Mouse (Mus musculus): ENCODE measurements around the gene Luzp2. TPM values are rescaled to one million over a fixed set of nuclear protein-coding genes. Genes with fewer than 3 reads are reported as not detected.

Gene Luzp2
- polyA plus RNA-seq (2017; shearing (Covaris generic)) = not detected

DNA sequence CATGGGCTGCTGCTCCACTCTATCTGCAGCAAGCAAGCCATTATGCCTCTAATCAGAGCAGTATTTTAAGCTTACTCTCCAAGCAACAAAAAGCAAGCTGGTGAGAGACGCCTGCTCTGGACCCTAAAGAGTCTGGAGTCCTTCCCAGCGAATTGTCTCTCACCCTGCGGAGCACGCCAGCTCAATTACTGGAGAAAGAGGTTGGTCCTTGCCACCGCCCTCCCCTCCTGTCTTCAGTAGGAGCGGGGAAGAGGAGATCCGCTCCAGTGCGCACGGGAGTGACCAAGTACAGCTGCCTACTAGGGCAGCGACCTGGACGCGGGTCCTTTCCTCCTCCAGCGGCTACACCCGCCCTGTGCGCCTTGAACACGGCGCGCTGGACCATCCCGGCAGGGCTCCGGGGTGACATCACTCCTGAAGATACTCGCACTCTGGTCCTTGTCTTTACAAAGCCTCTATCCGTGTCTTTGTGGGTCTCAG lies at the start of gene Luzp2:
Gene Luzp2, plus strand, starts transcription at position 127 of the 480 bp plus-strand sequence.
- no peak for ATAC-seq

DNA sequence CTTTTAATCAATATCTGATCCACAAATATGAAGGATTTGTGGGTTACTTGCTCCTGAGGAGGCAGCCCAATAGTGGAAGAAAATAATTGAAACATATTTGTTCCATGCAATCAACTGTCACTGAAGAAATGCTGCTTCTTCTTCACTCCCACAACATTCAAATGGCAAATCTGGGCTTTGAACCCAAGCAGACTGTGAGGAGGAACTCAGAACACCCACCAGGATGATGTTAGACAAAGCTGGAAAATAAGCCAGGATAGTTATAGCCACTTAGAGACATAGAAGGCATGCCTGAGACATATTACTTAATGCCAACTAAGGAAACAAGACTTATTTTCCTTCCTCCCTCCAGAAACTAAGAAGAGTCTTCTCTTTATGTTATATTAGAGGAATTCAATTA lies 47.8 kb upstream of the Luzp2 start:
- no peak for ATAC-seq

- ATAC-seq = no peak
Measured at GRCm38 (mm10) chr7:54818606-54819005, 16.7 kb upstream of the Luzp2 start.

GRCm38 (mm10) chr7:54828751-54829150 lies 6.5 kb upstream of the Luzp2 start:
- no peak for ATAC-seq

DNA sequence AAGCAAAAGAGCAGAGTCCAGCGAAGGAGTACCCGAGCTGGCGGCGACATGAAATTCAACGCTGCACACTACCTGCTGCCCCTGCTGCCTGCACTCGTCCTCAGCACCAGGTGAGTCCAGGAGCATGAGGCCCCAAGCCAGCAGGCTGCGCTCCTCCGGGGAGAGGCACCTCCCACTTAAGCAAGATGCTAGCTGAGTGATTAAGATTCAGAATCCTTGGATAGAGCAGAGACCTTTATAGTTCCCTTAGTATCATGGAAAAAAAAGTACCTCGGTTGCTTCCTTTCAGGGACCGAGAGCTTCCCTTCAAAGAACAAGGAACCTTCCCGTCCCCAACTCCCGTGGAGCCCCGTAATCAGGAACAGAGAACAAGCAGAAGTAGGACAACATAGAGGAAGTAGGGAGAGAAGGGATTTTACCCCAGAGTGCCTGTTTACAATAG lies 634 bp downstream of the Luzp2 start:
- ATAC-seq = no peak

DNA sequence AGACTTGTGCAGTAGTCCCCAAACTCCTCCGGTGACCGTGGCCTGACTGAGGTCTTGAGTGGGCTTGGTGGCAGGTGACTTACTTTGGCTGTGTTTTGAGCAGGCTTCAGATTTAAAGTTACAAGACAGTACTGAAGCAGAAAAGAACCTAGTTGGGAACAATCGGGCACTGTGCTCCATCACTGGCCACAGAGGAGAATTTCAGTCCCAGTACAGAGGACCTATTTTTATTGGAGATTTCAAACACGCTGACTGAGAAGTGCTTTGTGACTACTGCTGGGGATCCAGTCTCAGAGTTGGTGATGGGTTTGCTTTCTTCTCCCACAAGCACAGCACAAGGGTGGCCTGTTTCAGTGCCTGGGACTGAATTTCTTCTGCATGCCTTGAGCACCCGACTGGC lies 1.1 kb downstream of the Luzp2 start:
- ATAC-seq = no peak

DNA sequence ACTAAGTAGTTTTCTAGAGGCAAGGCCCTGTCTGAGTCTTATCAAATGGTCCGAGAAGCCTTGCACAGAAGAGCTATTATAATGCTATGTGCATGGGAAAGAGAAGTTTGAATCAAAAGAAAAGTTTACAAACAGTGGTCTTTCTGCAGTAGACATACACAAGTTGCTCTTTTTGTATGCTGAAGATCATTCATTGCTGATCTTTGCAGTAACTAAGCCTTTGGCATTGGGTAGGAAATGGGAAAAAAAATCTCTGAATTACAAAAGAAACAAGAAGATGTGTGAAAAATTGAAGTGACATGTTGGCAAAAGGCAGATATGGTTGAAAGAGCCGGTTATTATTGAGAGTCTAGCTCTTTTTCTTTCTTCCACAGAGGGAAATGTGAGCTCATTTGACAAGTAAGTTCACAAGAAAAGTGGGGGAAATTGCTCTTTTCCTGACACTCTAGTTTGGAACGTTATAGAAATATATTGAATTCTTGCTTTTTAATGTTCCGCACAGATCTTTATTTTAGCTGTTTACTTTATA lies 7.6 kb downstream of the Luzp2 start:
- ATAC-seq = no peak

GRCm38 (mm10) chr7:54845875-54846691 lies 10.8 kb downstream of the Luzp2 start:
- no peak for ATAC-seq

GRCm38 (mm10) chr7:54846692-54847020 lies 11.4 kb downstream of the Luzp2 start:
- no peak for ATAC-seq

GRCm38 (mm10) chr7:54852860-54853259 lies 17.6 kb downstream of the Luzp2 start:
- no peak for ATAC-seq

DNA sequence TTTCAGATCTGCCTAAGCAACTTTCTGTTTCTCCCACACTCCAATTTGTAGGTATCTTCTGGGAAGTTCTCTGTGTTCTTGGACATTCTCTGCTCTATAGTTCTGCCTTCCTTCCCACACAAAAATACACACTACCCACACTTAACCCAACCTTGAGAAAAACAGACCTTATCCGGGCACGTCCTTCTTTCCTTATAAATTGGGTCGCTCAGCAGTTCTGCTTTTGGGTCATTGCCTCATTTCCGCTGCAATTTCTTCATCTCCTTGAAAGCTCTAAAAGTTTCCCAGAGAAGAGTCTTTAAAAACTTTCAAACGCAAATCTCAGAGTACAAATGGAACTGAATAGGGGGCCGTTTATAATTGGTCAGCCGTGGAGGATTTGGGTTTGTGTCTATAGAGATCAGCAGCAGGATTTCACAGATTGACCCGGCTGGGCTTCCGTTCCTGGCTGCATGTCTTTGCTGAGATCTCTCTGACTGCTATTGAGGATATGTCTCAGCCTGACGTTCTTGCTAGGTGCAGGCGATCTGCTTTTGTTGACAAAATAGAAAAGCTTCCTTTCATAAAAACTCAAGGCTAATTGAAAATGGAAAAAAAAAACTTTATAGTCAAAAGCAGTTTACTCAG lies 26.0 kb downstream of the Luzp2 start:
- no peak for ATAC-seq

- ATAC-seq = no peak
Measured at GRCm38 (mm10) chr7:54878928-54879644, 43.8 kb downstream of the Luzp2 start.

- ATAC-seq = no peak
Measured at GRCm38 (mm10) chr7:54893709-54894627, 58.7 kb downstream of the Luzp2 start.

DNA sequence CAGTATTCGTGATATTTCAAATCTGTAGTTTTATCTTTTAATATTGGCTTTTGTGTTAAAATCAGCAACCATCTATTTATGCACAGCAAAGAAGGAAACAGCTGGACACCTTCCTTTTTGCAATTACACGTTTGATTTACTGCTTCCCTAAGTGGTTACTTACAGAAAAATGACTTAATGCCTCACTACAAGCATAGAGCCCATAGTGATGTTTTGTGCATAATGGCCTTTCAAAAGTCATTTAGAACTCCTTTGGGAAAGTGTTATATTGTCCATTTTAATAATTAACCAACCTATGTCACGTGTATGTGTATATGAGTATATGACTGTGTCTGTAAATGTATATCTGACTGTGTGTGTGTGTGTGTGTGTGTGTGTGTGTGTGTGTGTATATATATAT lies 63.3 kb downstream of the Luzp2 start:
- ATAC-seq = no peak

- ATAC-seq = no peak
Measured at GRCm38 (mm10) chr7:54909958-54910357, 74.7 kb downstream of the Luzp2 start.

DNA sequence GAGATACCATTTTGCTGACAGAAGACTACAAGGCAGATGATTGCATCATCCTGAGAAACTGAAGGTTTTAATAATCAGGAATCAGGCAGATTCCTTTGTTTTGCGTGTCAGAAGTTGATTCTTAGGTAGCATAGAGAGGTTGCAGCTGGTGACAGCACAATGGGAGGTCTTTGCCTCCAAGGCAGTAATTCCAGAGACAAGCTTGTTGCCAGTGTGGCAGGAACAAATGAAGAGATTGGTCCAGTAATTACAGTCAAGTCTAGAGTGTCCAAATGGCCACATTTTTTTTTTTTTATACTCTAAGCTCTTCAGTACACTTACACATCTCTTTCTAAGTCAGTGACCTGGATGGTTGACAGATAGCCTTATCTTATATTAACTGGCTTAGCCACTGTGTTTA lies 78.7 kb downstream of the Luzp2 start:
- ATAC-seq = no peak

DNA sequence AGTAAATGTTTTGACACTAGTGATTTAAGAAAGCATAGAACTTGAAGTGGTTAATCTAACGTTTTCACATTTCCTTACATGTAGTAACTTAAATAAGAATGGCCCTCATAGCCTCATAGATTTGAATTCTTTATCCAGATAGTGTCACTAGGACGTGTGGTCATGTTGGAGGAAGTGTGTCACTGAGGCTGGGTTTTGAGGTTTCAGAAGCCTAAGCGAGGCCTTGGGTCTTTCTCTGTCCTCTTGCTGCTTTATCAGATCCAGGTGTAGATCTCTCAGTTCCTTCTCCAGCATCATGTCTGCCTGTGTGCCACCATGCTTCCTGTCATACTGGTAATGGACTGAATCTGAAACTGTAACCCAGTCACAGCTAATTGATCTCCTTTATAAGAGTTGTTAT lies 86.7 kb downstream of the Luzp2 start:
- no peak for ATAC-seq

DNA sequence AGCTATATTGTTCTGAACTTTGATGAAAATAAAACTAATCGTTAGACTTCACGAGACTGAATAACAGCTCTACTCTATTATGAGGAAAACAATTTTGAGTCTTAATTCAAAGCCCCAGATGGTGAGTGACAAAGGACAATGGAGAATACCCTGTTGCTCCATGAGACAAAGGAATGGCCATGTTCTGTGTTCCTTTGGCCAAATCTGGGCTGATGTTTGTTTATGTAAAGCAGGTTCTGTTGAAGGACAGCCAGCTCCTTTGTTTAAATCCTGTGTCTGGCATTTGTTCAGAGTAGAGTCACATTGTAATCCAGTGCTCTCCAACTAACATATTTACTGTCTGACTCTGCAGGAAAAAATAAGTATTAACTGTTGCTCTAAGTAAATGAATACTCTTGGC lies 121.5 kb downstream of the Luzp2 start:
- ATAC-seq = no peak

DNA sequence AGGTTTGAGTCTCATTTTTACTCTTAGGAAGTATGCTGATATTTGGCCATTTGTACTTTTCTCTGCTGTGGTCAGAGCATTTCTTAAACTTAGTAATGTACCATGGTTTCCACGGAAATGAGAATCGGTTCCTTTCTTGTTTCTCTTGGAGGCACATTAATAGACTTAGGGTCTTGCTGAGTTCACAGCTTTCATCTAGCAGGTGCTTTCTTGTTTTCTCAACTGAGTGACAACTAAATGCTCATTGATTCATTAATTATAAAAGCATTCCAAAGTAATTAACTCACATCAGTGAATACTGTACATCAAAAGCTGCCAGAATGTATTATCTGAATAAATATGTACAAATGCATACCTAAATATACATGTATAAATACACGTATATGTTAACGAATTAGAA lies 127.4 kb downstream of the Luzp2 start:
- ATAC-seq = no peak

- ATAC-seq = no peak
Measured at GRCm38 (mm10) chr7:54977372-54977771, 142.1 kb downstream of the Luzp2 start.

DNA sequence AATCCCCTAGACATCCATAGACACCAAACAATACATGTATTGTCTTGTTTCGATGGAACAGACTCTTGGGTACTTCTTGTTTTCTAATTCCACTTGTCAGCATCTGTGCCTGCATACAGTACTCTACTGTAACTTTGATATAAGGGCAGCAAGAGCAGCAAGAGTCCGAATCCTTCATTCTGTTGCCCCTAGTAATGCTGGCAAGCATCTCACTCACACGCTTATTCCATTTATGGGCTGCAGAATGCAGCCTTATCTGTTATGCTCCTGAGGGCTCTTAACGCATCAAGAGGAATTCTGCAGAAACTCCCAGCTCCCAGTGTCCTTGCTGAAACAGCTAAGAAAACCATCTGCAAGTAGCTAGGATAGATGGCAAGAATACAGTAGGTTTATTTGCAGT lies 145.3 kb downstream of the Luzp2 start:
- no peak for ATAC-seq

DNA sequence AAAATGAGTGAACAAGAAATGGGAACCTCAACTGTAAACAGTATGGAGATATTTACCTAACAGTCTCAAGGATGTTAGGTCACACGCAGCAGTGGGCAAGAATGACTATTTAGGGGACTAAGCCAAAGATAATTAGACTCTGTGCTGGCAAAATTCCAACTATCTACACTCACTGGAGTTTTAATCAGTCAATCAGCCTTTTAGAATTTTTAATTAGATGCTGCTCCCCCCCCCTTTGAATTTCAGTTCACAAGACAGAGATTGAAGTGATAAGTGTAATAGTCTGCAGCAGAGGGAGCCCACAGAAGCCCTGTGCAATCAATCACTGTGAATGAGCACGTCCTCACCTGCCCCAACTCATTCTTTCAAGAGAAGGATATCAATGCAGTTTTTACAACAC lies 165.1 kb downstream of the Luzp2 start:
- no peak for ATAC-seq

Data from inflammation-experienced regulatory T-cells, adult 6 months (primary cell).